Mouse (Mus musculus): ENCODE measurements around the gene Slc10a4. TPM values are rescaled to one million over a fixed set of nuclear protein-coding genes. Genes with fewer than 3 reads are reported as not detected.

Slc10a4 gene
- 6.5 and 23.2 TPM in 2 replicates for polyA plus RNA-seq (2016; fragmentation: Nextera tagmentation; extraction: Ambion mirVana)

DNA sequence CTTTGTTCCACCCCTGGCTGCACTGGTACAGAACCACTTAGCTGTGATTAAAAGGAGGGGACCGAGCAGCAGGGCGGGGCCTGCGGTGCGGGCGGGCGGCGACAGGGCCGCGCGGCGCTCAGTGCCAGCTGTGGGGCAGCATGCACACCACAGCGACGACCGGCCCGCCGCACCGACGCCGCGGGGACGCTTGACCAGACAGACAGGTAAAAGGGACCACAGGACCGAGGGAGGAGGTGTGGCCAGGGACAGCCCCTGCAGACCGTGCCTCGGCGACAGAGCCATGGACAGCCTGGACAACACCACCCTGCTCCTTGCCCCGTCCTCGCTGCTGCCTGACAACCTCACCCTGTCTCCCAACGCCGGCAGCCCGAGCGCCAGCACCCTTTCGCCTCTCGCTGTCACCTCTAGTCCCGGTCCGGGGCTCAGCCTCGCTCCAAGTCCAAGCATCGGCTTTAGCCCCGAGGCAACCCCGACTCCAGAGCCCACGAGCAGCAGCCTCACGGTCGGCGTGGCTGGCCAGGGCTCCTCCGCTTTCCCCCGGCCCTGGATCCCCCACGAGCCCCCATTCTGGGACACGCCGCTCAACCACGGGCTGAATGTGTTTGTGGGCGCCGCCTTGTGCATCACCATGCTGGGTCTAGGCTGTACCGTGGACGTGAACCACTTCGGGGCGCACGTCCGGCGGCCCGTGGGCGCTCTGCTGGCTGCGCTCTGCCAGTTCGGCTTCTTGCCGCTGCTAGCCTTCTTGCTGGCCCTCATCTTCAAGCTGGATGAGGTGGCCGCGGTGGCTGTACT, at the start of gene Slc10a4:
Gene Slc10a4, plus strand, starts transcription at position 100 of the 798 bp plus-strand sequence.
- Histone ChIP-seq H3K36me3 (no peaks in the 10 kb centered on the region), H3K9me3 (no peaks in the 10 kb centered on the region), H3K4me3 (peak within 1 kb of the TSS; percentile 55), H3K27me3 (ENCODE audit: insufficient read depth, poor library complexity, severe bottlenecking) (peaks cover 48% of the 10 kb centered on the region), H3K4me1 (replicated peaks) (peaks cover 10% of the 10 kb centered on the region), H3K27ac (peak within 1 kb of the TSS; percentile 53; the same call in 1 of the 2 replicates)
- peak; percentile 54 for DNase-seq (ENCODE audit: low spot score)
- 8% methylated on average over 65 of the region's 65 CpGs for WGBS

DNA sequence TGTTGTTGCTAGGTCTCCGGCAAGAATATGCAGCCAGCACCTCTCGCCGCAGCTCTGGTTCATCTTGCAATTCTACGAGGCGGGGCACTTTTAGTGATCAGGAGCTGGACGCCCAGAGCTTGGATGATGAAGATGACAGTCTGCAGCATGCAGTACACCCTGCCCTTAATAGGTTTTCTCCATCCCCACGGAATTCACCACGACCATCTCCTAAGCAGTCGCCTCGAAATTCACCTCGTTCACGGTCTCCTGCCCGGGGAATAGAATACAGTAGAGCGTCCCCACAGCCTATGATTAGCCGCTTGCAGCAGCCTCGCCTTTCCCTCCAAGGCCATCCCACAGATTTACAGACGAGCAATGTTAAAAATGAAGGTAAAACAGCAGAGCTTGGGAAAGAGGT, 49.4 kb upstream of the Slc10a4 start:
- peaks cover 22% of the 10 kb centered on the region for H3K36me3 ChIP-seq
- DNase-seq (ENCODE audit: low spot score), result no peak
- 92% methylated on average over 17 of the region's 17 CpGs for WGBS
- H3K27me3 ChIP-seq (ENCODE audit: insufficient read depth, poor library complexity, severe bottlenecking), result no peaks in the 10 kb centered on the region
- no peaks in the 10 kb centered on the region for H3K9me3 ChIP-seq
- no peak overlapping the region for H3K4me3 ChIP-seq
- H3K4me1 ChIP-seq (replicated peaks), result no peaks in the 10 kb centered on the region
- no peak overlapping the region for H3K27ac ChIP-seq

DNA sequence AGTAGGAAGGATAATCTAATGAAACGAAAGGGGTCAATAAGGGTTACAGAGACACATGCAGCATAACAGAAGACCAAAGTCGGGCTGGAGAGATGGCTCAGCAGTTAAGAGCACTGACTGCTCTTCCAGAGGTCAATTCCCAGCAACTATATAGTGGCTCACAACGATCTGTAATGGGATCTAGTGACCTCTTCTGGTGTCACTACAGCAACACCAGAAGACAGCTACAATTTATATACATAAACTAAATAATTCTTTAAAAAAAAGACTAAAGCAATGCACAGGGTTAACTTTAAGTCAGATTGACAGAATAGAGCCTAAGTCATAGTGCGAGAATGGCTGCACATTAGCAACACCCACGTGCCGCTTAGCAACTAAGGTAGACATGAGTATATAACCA, 46.6 kb upstream of the Slc10a4 start:
- Histone ChIP-seq H3K9me3 (no peaks in the 10 kb centered on the region), H3K4me1 (replicated peaks) (no peaks in the 10 kb centered on the region), H3K27me3 (ENCODE audit: insufficient read depth, poor library complexity, severe bottlenecking) (no peaks in the 10 kb centered on the region), H3K27ac (no peak overlapping the region), H3K36me3 (peaks cover 40% of the 10 kb centered on the region), H3K4me3 (no peak overlapping the region)
- no peak for DNase-seq (ENCODE audit: low spot score)
- 84% methylated on average over 6 of the region's 6 CpGs for WGBS

DNA sequence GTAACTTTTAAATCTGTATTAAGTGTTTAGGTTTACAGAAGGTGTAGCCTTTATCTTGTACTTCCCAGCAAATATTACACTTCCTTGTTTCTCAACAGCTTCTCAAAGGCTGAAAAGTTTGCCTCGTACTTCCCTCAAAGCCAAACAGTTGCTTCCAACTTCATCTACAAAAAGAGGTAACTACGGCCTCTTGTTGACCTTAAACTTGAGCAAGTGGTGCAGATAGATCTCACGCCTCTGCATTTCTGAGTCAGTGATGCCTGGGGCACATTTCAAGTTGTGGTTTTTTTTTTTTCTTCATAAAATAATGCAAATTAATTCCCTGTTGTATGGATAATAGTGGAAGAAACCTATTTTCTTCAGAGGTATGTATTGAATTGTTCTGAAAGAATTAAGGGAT, 41.0 kb upstream of the Slc10a4 start:
- no peaks in the 10 kb centered on the region for H3K27me3 ChIP-seq (ENCODE audit: insufficient read depth, poor library complexity, severe bottlenecking)
- H3K36me3 ChIP-seq, result peaks cover 62% of the 10 kb centered on the region
- no peak overlapping the region for H3K27ac ChIP-seq
- WGBS, result 93% methylated on average over 3 of the region's 3 CpGs
- no peak overlapping the region for H3K4me3 ChIP-seq
- no peak for DNase-seq (ENCODE audit: low spot score)
- H3K4me1 ChIP-seq (replicated peaks), result no peaks in the 10 kb centered on the region
- H3K9me3 ChIP-seq, result no peaks in the 10 kb centered on the region

DNA sequence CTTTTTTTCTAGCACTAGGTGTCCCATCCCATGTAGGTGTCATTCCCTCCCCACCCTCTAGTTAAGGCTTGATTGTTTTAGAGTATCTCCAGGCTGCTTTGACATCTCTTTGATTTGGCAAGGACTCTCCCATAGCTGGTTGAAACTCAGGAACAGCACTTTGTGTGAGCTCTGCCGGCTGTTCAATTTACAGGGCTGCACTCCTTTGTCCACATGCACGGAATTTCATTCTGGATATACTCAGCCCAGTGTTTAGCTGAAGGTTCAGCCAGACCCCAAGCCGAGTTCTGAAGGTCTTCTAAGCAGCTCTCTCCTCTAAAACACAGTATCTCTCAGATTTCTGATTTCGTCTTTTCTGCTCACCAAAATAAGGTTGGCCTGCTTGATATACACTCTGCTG, 34.2 kb upstream of the Slc10a4 start:
- Histone ChIP-seq H3K36me3 (peaks cover 80% of the 10 kb centered on the region), H3K4me1 (replicated peaks) (peaks cover 5% of the 10 kb centered on the region; the same call in 1 of the 2 replicates), H3K27me3 (ENCODE audit: insufficient read depth, poor library complexity, severe bottlenecking) (no peaks in the 10 kb centered on the region), H3K4me3 (no peak overlapping the region), H3K27ac (no peak overlapping the region), H3K9me3 (no peaks in the 10 kb centered on the region)
- no peak for DNase-seq (ENCODE audit: low spot score)
- WGBS, result 80% methylated on average over 4 of the region's 4 CpGs

DNA sequence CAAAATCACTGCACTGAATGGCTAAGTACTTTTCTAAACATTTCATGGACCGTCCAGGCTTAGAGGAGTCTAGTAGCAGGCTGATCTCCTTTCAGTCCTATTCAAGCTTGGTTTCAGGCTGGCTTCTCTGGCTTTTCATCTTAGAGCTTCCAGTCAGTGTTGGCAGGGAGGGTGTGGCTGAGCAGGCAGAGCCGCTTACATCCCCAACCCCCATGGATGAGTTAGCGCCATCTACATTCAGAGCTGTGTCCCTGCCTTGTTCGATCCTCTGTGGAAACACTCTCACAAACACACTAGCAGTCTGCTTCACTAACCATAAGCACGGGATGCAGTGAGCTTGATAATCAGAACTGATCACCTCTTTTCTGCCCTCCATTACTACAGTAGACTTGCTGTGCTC, 33.7 kb upstream of the Slc10a4 start:
- no peak for DNase-seq (ENCODE audit: low spot score)
- no peak overlapping the region for H3K4me3 ChIP-seq
- peaks cover 82% of the 10 kb centered on the region for H3K36me3 ChIP-seq
- peaks cover 5% of the 10 kb centered on the region; the same call in 1 of the 2 replicates for H3K4me1 ChIP-seq (replicated peaks)
- 64% methylated on average over 5 of the region's 5 CpGs for WGBS
- H3K9me3 ChIP-seq, result no peaks in the 10 kb centered on the region
- no peak overlapping the region for H3K27ac ChIP-seq
- no peaks in the 10 kb centered on the region for H3K27me3 ChIP-seq (ENCODE audit: insufficient read depth, poor library complexity, severe bottlenecking)

DNA sequence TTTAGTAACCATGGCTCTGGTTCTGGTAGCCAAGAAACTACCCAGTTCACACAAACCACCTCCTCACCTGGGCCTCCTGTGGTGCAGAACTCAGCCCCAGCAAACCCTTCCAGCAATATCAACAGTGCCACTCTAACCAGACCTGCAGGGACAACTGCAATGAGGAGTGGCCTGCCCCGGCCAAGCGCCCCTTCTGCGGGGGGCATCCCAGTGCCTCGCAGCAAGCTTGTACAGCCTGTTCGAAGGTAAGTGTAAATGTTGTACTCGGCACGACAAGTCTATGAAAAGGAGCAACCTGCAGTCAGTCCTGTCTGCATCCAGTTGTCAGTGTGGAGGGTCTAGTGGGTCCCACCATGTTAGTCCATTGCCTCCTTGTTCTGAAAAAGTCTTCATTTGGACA, 32.1 kb upstream of the Slc10a4 start, which contains the start of gene Gm10135:
Gene Gm10135, minus strand, starts transcription at position 101 of the 400 bp plus-strand sequence.
- WGBS, result 96% methylated on average over 7 of the region's 7 CpGs
- Histone ChIP-seq H3K4me1 (replicated peaks) (peaks cover 5% of the 10 kb centered on the region; the same call in 1 of the 2 replicates), H3K27me3 (ENCODE audit: insufficient read depth, poor library complexity, severe bottlenecking) (no peaks in the 10 kb centered on the region), H3K9me3 (no peaks in the 10 kb centered on the region), H3K36me3 (peaks cover 75% of the 10 kb centered on the region), H3K27ac (no peak within 1 kb of the TSS), H3K4me3 (no peak within 1 kb of the TSS)
- no peak for DNase-seq (ENCODE audit: low spot score)

DNA sequence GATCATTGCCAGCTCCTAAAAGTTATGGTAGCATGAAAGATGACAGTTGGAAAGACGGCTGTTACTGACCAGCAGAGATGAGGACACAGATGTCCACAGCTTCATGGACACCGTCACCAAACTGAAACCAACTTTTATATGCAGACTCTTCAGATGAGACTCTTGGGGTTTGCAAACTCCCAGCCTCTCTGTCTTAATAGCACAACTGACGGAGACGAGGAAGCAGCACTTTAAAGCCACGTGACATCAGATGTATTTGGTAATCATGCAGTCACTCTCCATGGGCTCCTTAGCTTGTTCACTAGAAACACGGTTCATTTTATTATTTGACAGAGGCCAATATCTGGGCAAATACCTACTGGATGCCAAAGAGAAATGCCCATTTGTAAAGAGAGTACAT, 30.7 kb upstream of the Slc10a4 start:
- H3K36me3 ChIP-seq, result peaks cover 79% of the 10 kb centered on the region
- H3K4me3 ChIP-seq, result no peak overlapping the region
- H3K27ac ChIP-seq, result no peak overlapping the region
- no peaks in the 10 kb centered on the region for H3K9me3 ChIP-seq
- 93% methylated on average over 6 of the region's 6 CpGs for WGBS
- peaks cover 5% of the 10 kb centered on the region; the same call in 1 of the 2 replicates for H3K4me1 ChIP-seq (replicated peaks)
- no peak for DNase-seq (ENCODE audit: low spot score)
- no peaks in the 10 kb centered on the region for H3K27me3 ChIP-seq (ENCODE audit: insufficient read depth, poor library complexity, severe bottlenecking)

DNA sequence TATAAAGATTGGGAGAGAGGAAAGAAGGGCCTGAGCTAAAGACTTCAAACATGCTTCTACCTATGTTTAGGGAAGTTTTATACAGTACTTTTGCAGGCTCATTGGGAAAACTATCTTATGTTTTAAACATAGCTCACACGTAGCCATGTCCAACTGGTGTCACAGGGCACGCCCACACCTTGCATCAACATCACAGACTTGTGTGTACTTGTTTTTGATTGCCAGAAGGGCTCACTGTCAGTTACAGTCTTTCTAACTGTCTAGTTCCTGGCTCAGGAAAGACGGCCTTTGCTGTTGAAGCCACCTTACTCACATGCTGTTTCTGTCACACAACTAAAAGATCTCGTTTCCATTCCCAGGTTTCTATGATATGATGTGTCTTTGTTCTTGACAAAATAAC, 30.1 kb upstream of the Slc10a4 start:
- no peaks in the 10 kb centered on the region for H3K9me3 ChIP-seq
- H3K27ac ChIP-seq, result no peak overlapping the region
- H3K36me3 ChIP-seq, result peaks cover 77% of the 10 kb centered on the region
- H3K27me3 ChIP-seq (ENCODE audit: insufficient read depth, poor library complexity, severe bottlenecking), result no peaks in the 10 kb centered on the region
- DNase-seq (ENCODE audit: low spot score), result no peak
- 87% methylated on average over 4 of the region's 4 CpGs for WGBS
- H3K4me1 ChIP-seq (replicated peaks), result peaks cover 5% of the 10 kb centered on the region; the same call in 1 of the 2 replicates
- H3K4me3 ChIP-seq, result no peak overlapping the region

DNA sequence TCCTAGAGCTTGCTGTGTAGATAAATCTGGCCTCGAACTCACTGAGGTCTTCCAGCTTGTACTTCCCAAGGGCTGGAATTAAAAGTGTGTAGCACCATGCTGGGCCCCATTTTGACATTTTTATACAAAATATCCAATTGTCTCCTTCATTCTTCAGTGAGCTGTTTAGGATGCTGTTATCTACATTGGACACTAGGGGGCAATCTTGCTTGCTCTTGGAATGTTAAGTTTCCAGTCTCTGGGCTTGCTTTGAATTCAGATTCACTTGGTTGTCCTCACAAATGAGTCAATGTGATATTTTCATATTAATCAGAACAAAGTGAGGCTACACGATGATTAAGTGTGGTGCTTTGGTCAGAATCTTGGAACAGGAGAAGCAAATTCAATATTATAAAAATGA, 22.6 kb upstream of the Slc10a4 start:
- DNase-seq (ENCODE audit: low spot score), result no peak
- Histone ChIP-seq H3K4me1 (replicated peaks) (0 out of 2 replicates have a peak, but pooled peaks cover 2% of the 10 kb centered on the region), H3K27me3 (ENCODE audit: insufficient read depth, poor library complexity, severe bottlenecking) (no peaks in the 10 kb centered on the region), H3K9me3 (no peaks in the 10 kb centered on the region), H3K36me3 (peaks cover 18% of the 10 kb centered on the region), H3K27ac (no peak overlapping the region), H3K4me3 (no peak overlapping the region)
- WGBS, result 7% methylated on average over 2 of the region's 2 CpGs

DNA sequence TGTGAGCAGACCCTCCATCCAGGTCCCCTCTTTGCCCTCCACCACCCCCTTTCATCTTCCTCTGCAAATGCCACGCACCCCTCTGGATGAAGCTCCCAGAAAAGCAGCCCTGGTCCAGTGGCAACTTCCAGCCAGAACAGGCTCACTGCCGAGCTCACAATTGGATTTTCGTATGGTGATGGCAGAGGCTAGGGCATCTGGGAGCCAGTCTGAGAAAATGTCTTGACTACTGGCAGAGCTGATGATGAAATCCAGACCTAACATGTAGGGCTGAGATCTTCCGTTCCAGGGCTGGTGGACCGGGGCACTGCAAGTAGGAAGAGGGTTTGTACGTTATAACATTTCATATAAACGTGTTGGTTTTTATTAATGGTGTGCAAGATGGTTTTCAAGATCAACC, 18.9 kb upstream of the Slc10a4 start:
- Histone ChIP-seq H3K36me3 (no peaks in the 10 kb centered on the region), H3K27me3 (ENCODE audit: insufficient read depth, poor library complexity, severe bottlenecking) (no peaks in the 10 kb centered on the region), H3K9me3 (no peaks in the 10 kb centered on the region), H3K4me3 (no peak overlapping the region), H3K4me1 (replicated peaks) (0 out of 2 replicates have a peak, but pooled peaks cover 10% of the 10 kb centered on the region), H3K27ac (no peak overlapping the region)
- no peak for DNase-seq (ENCODE audit: low spot score)
- WGBS, result 93% methylated on average over 7 of the region's 7 CpGs

DNA sequence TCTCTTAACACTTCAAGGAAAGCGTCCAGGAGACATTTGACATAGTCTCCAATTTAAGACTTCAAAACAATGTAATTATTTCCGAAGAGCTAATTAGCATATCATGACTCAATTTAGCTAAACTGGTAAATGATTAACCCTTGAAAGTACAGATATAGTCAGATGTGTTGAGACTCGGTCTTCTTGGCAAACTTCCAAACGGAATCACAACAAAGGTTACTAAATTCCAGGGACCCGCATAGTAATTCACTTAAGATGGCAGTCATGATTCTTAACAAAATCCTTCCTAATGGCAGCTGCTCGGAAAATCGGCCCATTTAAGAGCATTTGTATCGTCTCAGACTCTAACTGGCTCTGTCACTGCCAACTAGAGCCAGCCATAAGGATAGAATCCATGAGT, 16.9 kb upstream of the Slc10a4 start:
- no peak overlapping the region for H3K27ac ChIP-seq
- H3K9me3 ChIP-seq, result no peaks in the 10 kb centered on the region
- no peak overlapping the region for H3K4me3 ChIP-seq
- DNase-seq (ENCODE audit: low spot score), result no peak
- peaks cover 23% of the 10 kb centered on the region for H3K4me1 ChIP-seq (replicated peaks)
- WGBS, result 88% methylated on average over 8 of the region's 8 CpGs
- no peaks in the 10 kb centered on the region for H3K27me3 ChIP-seq (ENCODE audit: insufficient read depth, poor library complexity, severe bottlenecking)
- no peaks in the 10 kb centered on the region for H3K36me3 ChIP-seq

DNA sequence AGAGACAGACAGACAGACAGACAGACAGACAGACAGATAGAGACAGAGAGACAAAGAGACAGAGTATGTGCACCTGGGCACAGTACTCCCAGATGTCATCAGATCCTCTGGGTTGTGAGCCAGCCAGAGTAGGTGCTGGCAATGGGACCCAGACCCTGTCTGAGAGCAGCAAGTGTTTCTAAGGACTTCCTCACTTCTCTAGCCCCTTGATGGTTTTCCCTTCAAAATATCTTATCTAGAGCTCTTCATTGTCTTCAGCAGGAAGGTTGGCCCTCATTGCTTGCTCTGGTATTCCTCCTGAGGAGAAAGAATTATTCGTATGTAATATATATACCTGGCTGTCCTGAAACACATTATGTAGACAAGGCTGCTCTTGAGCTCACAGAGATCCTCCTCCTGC, 14.2 kb upstream of the Slc10a4 start:
- 86% methylated on average over 1 of the region's 1 CpGs for WGBS
- Histone ChIP-seq H3K4me3 (no peak overlapping the region), H3K9me3 (no peaks in the 10 kb centered on the region), H3K27me3 (ENCODE audit: insufficient read depth, poor library complexity, severe bottlenecking) (no peaks in the 10 kb centered on the region), H3K4me1 (replicated peaks) (peaks cover 30% of the 10 kb centered on the region), H3K27ac (no peak overlapping the region), H3K36me3 (no peaks in the 10 kb centered on the region)
- DNase-seq (ENCODE audit: low spot score), result no peak

All from hindbrain, embryonic 10.5 days (tissue).